Mouse (Mus musculus): ENCODE measurements at regions not wholly inside any gene's neighbourhood (a gene's known extent, or its start where the extent isn't known, plus 50 kb on each side); places are given as distances from the start of the nearest gene placed in this dataset.

GRCm38 (mm10) chr8:126661511-126662142 is 67.8 kb upstream of the Irf2bp2 start:
- in situ Hi-C loops (cut with MboI; ENCODE audit: low pct_ligation_motif_present, low pct_unique_long_range_greater_than_20kb, low sequenced_read_pairs) = loop anchor here (10.0 kb wide), 1 partner anchor 47 kb away; no protein-coding TSS in a partner anchor
- TF ChIP-seq MXI1 (IDR thresholded peaks at IDR 0.05; ENCODE audit: low read depth, low read length) = no peak
- TF ChIP-seq MEF2A (IDR thresholded peaks at IDR 0.05; ENCODE audit: borderline replicate concordance, low read depth, low read length) = no peak
- no peak for TF ChIP-seq RAD21 (IDR thresholded peaks at IDR 0.05; ENCODE audit: low read depth, low read length)
- TF ChIP-seq CTCF (conservative IDR thresholded peaks at IDR 0.05 in 1 of 2, IDR thresholded peaks at IDR 0.05 in 1 of 2; ENCODE audit: low read depth in 2 of 2, low read length in 2 of 2) = no peak
- no peak for TF ChIP-seq MYC (IDR thresholded peaks at IDR 0.05; ENCODE audit: low read depth, low read length)
- no peak for TF ChIP-seq JUN (IDR thresholded peaks at IDR 0.05; ENCODE audit: insufficient read depth, low read depth, low read length)
- TF ChIP-seq POLR2AphosphoS2 (IDR thresholded peaks at IDR 0.05; ENCODE audit: low read depth, low read length) = no peak
- TF ChIP-seq BHLHE40 (IDR thresholded peaks at IDR 0.05; ENCODE audit: low read depth, low read length) = no peak
- TF ChIP-seq HCFC1 (IDR thresholded peaks at IDR 0.05; ENCODE audit: low read depth, low read length) = no peak
- TF ChIP-seq ELF1 (IDR thresholded peaks at IDR 0.05; ENCODE audit: low read depth, low read length) = no peak
- no peak for TF ChIP-seq USF1 (IDR thresholded peaks at IDR 0.05; ENCODE audit: low read depth, low read length)
- TF ChIP-seq RCOR1 (conservative IDR thresholded peaks at IDR 0.05; ENCODE audit: low read depth, low read length) = no peak
- TF ChIP-seq TBP (conservative IDR thresholded peaks at IDR 0.05; ENCODE audit: low read depth, low read length) = no peak
- no peak for TF ChIP-seq ZMIZ1 (IDR thresholded peaks at IDR 0.05; ENCODE audit: low read depth, low read length)
- TF ChIP-seq PAX5 (IDR thresholded peaks at IDR 0.05; ENCODE audit: low read length) = no peak
- no peak for TF ChIP-seq CHD2 (IDR thresholded peaks at IDR 0.05; ENCODE audit: low read length)
- no peak overlapping the region for H3K9ac ChIP-seq (ENCODE audit: insufficient read depth, low read depth)
- H3K27ac ChIP-seq (ENCODE audit: insufficient read depth, low read depth) = no peak overlapping the region
- no peak overlapping the region for H3K4me2 ChIP-seq (ENCODE audit: insufficient read depth, low read depth, poor library complexity, severe bottlenecking)
- no peaks in the 10 kb centered on the region for H3K79me2 ChIP-seq (replicated peaks; ENCODE audit: control insufficient read depth, extremely low read depth, insufficient read depth, poor library complexity, severe bottlenecking)
- no peaks in the 10 kb centered on the region for H3K36me3 ChIP-seq (replicated peaks in 1 of 2; ENCODE audit: control insufficient read depth in 1 of 2, insufficient read depth in 1 of 2, low read length in 1 of 2)
- H3K9me3 ChIP-seq (replicated peaks; ENCODE audit: low read length) = no peaks in the 10 kb centered on the region
- peaks cover 7 to 11% of the 10 kb centered on the region in 2 experiments for H3K4me1 ChIP-seq (ENCODE audit: control insufficient read depth in 1 of 2, insufficient read depth in 2 of 2)
- dilution Hi-C loops (cut with MboI; ENCODE audit: extremely low pct_ligation_motif_present, extremely low pct_unique_long_range_greater_than_20kb, low sequenced_read_pairs) = no loop called here
- no peak overlapping the region for H3K4me3 ChIP-seq (replicated peaks in 1 of 3; ENCODE audit: low read depth in 2 of 3, low read length in 2 of 3, poor library complexity in 1 of 3)
- H3K27me3 ChIP-seq (replicated peaks) = no peaks in the 10 kb centered on the region
- DNase-seq (ENCODE audit: extremely low read depth) = no peak

- Histone ChIP-seq H3K27me3 (replicated peaks) (no peaks in the 10 kb centered on the region), H3K9ac (ENCODE audit: insufficient read depth, low read depth) (no peak overlapping the region), H3K79me2 (replicated peaks; ENCODE audit: control insufficient read depth, extremely low read depth, insufficient read depth, poor library complexity, severe bottlenecking) (no peaks in the 10 kb centered on the region), H3K4me2 (ENCODE audit: insufficient read depth, low read depth, poor library complexity, severe bottlenecking) (no peak overlapping the region), H3K4me3 (replicated peaks in 1 of 3; ENCODE audit: low read depth in 2 of 3, low read length in 2 of 3, poor library complexity in 1 of 3) (no peak overlapping the region), H3K27ac (ENCODE audit: insufficient read depth, low read depth) (no peak overlapping the region), H3K9me3 (replicated peaks; ENCODE audit: low read length) (no peaks in the 10 kb centered on the region), H3K36me3 (replicated peaks in 1 of 2; ENCODE audit: control insufficient read depth in 1 of 2, insufficient read depth in 1 of 2, low read length in 1 of 2) (no peaks in the 10 kb centered on the region), H3K4me1 (ENCODE audit: control insufficient read depth in 1 of 2, insufficient read depth in 2 of 2) (peaks cover 2 to 5% of the 10 kb centered on the region in 2 experiments; a peak in 3 of 4 replicates)
- no peak for DNase-seq (ENCODE audit: extremely low read depth)
- in situ Hi-C loops (cut with MboI; ENCODE audit: low pct_ligation_motif_present, low pct_unique_long_range_greater_than_20kb, low sequenced_read_pairs) (loop anchor here (10.0 kb wide), 1 partner anchor 46 kb away; no protein-coding TSS in a partner anchor), dilution Hi-C loops (cut with MboI; ENCODE audit: extremely low pct_ligation_motif_present, extremely low pct_unique_long_range_greater_than_20kb, low sequenced_read_pairs) (no loop called here)
- no peak for TF ChIP-seq JUND (conservative IDR thresholded peaks at IDR 0.05; ENCODE audit: low read depth, low read length)
- TF ChIP-seq MEF2A (IDR thresholded peaks at IDR 0.05; ENCODE audit: borderline replicate concordance, low read depth, low read length) = no peak
- no peak for TF ChIP-seq ZMIZ1 (IDR thresholded peaks at IDR 0.05; ENCODE audit: low read depth, low read length)
- TF ChIP-seq SIN3A (IDR thresholded peaks at IDR 0.05; ENCODE audit: low read length) = no peak
- TF ChIP-seq ELF1 (IDR thresholded peaks at IDR 0.05; ENCODE audit: low read depth, low read length) = no peak
- no peak for TF ChIP-seq E2F4 (IDR thresholded peaks at IDR 0.05; ENCODE audit: insufficient replicate concordance, low read depth, low read length)
- no peak for TF ChIP-seq USF1 (IDR thresholded peaks at IDR 0.05; ENCODE audit: low read depth, low read length)
- TF ChIP-seq MAX (IDR thresholded peaks at IDR 0.05; ENCODE audit: low read length) = no peak
- no peak for TF ChIP-seq TCF12 (IDR thresholded peaks at IDR 0.05; ENCODE audit: low read depth, low read length)
- TF ChIP-seq UBTF (IDR thresholded peaks at IDR 0.05; ENCODE audit: low read depth, low read length) = no peak
- TF ChIP-seq ZKSCAN1 (IDR thresholded peaks at IDR 0.05; ENCODE audit: borderline replicate concordance, low read depth, low read length) = no peak
Observed at GRCm38 (mm10) chr8:126660658-126661316, 67.0 kb upstream of the Irf2bp2 start.
